Mouse (Mus musculus): ENCODE measurements around the gene Cmtm4. TPM values are rescaled to one million over a fixed set of nuclear protein-coding genes. Genes with fewer than 3 reads are reported as not detected.

Cmtm4 gene
- 0.20 TPM for polyA plus RNA-seq (2017; shearing (Covaris generic))

DNA sequence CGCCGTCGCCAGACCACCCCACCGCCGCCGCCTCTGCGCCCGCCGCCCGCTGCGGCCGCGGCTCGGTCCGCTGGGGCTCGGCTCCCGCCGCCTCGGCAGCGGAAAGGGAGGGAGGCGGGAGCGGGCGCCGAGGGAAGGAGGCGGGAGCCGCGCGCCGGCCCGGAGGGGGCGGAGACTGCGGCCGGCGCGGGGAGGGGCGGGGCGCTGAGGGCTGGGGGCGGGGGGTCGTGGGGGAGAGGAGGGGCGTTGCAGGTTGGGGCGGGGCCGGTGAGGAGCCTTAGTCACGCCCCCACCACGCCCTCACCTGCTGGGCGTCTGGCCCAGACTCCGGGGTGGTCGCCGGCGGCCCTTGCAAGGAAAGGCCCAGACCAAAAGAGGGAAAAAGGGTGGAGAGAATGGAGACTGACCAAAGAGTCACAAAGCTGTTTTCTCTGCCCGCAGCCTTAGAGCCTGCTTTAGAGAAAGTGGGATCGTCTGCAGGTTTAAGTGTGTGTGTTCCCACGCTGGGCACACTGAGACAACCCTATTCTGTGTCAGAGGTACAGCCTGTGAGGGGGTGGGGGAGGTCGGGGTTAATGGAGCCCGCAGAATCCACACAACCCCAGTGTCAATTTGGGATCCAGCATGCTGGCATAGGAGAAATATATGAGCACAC lies at the start of gene Cmtm4:
Gene Cmtm4 (minus strand): TSS at position 105 of the 655 bp plus-strand sequence.

DNA sequence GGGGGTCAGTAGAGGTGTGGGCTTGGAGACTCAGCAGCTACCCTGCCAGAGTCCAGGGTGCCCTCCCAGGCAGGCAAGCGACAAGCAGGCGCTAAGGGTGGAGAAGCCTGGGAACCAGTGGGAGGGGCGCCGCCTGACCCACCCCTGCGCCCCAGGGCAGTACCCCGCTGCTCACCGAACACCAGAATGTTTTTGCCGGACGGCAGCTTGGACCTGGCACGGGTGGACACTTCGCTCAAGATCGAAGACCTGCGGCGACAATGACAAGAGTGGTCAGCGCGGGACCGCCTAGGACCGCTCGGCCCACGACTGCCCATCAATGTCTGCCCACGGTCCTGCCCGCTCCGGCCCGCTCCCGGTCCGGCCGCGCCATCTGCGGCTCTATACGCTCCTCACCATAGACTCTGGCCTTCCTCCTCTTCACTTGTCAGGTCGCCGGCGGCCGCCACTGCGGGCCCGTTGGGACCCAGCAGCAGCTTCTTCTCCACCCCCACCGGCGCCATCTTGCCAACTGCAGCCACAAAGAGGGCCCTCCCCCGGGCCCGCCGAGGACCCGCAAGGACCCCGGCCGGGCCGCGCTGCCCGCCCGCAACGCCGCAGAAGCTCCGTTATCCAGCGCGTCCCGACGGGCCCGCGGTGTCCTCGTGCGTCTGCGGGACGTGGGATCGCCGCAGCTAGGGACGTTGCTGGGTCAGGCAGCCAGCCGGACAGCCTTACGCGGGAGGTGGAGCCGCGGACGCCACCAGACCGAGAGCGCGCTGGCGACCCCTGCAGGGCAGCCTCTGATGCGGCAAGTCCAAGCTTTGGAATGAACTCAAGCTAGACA lies 46.9 kb upstream of the Cmtm4 start, which contains the start of gene Dync1li2:
Gene Dync1li2 (minus strand): TSS at position 749 of the 826 bp plus-strand sequence.

DNA sequence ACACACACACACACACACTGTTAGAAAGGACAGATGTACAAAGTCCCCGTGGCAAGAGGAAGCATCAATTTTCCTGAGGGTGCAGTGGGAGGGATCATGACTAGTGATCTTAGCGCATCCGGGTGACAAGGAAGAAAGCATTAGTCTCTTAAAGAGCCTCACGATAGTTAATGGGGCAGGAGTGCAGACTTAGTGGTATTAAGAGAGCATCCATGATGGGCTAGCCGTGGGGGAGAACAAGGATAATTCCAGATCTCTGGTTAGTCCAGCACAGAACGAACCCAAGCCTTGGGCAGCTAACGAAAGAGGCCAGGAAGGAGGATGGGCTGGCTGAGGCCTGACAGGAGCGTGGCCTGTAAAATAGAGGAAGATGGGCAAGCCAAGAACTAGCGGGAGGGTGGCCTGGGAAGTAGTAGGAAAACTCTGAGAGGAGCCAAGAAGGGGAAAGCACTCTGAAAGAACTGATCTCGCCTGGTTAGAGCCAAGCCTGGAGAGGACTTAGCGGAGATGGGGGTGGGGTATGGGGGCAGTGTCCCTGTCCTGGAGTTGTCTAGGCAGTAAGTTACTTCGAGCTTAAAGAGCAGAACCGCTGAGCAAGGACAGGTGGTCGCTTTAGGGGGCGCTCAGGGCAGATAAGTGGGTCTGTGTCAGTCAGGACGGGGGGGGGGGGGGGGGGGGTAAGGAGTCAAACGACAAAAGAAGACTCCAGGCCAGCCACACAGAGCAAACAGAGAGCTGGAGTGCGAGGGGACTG lies 56.2 kb downstream of the Cmtm4 start, which contains the start of gene Cmtm3:
Gene Cmtm3 (plus strand): TSS at position 182 of the 754 bp plus-strand sequence.

DNA sequence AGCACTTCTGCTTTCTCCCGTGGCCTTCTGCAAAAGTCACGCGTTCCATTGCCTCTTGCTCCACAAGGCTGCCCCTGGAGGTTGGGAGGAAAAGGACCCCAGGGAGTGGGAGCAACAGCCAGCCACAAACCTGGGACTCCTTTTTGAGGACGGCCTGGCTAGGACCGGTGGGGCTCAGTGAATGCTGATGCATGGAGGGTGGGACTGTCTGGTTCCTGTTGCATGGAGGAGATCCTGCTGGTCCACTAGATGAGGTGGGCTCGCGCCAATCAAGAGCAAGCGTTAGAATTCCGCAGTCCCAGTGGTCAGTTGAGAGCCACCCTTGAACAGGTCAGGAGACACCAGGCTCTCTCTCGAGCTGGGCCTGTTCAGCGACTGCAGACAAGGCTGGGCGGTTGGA lies 73.7 kb downstream of the Cmtm4 start, which contains the start of gene Cmtm2b:
Gene Cmtm2b (plus strand): TSS at position 301 of the 400 bp plus-strand sequence.

DNA sequence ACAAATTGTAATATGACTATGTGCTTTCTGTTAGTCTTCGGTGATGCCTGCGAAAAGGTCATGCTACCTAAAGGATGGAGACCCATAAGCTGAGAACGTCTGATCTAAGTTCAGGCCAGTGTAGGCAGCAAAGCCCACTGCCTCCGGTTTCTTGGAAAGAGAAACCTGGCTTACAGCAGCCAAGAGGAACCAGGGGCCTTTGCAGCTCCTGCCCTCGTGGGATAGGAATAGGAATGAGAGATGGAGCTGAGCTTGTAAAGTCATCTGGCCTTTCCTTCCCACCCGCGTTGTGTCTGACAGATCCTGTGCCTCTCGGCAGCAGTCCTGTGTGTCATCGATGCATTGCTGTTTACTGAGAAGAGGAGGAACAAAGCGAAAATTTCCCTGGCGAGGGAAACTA lies 74.3 kb downstream of the Cmtm4 start, which contains the start of gene Gm11020:
Gene Gm11020 (plus strand): TSS at position 301 of the 400 bp plus-strand sequence.

DNA sequence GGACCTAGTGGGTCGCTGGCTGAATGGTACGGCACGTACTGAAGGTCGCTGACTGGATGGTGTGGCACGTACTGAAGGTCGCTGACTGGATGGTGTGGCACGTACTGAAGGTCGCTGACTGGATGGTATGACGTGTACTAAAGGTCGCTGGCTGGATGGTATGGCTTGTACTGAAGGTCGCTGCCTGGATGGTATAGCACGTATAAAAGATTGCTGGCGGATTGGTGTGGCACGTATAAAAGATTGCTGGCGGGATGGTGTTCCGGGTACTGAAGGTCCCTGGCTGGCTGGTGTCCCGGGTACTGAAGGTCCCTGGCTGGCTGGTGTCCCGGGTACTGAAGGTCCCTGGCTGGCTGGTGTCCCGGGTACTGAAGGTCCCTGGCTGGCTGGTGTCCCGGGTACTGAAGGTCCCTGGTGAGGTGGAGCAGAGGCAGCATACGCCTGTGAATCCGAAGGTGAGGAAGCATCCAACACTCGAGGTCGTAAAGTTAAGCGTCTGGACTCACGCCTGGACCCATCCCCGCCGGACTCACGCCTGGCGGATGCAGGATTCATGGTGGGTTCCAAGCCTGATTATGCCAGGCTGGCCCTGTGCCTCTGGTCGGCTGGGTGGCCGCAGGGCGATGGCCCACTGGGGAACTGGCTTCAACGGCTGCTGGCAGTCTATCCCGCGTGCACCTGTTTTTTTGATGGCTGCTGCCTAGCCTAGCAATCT lies 86.0 kb downstream of the Cmtm4 start, which contains the start of the genes Gm45711 and Cmtm1:
Gene Gm45711 (minus strand): TSS at position 641 of the 715 bp plus-strand sequence.
Gene Cmtm1 (minus strand): TSS at position 705 of the 715 bp plus-strand sequence.

Other genes with a start within 250 kb of the Cmtm4 start
- gene Bean1, start 225.4 kb downstream of the Cmtm4 start, polyA plus RNA-seq (2017; shearing (Covaris generic)), result not detected
- 107 TPM for gene Tk2, start 147.2 kb downstream of the Cmtm4 start, polyA plus RNA-seq (2017; shearing (Covaris generic))
- gene Cklf, start 144.9 kb downstream of the Cmtm4 start, polyA plus RNA-seq (2017; shearing (Covaris generic)), result 130 TPM
- gene Cmtm2a, start 102.6 kb downstream of the Cmtm4 start, polyA plus RNA-seq (2017; shearing (Covaris generic)), result not detected
- not detected for gene Gm45711, start 85.7 kb downstream of the Cmtm4 start, polyA plus RNA-seq (2017; shearing (Covaris generic))
- not detected for gene Cmtm1, start 85.7 kb downstream of the Cmtm4 start, polyA plus RNA-seq (2017; shearing (Covaris generic))
- not detected for gene Gm11020, start 74.2 kb downstream of the Cmtm4 start, polyA plus RNA-seq (2017; shearing (Covaris generic))
- not detected for gene Cmtm2b, start 73.6 kb downstream of the Cmtm4 start, polyA plus RNA-seq (2017; shearing (Covaris generic))
- gene Cmtm3, start 56.4 kb downstream of the Cmtm4 start, polyA plus RNA-seq (2017; shearing (Covaris generic)), result 35.3 TPM
- gene Dync1li2, start 47.2 kb upstream of the Cmtm4 start, polyA plus RNA-seq (2017; shearing (Covaris generic)), result 50.1 TPM
- 0.13 TPM for gene Terb1, start 114.1 kb upstream of the Cmtm4 start, polyA plus RNA-seq (2017; shearing (Covaris generic))
- 112 TPM for gene Nae1, start 138.8 kb upstream of the Cmtm4 start, polyA plus RNA-seq (2017; shearing (Covaris generic))
- 4.7 TPM for gene Car7, start 138.9 kb upstream of the Cmtm4 start, polyA plus RNA-seq (2017; shearing (Covaris generic))
- 8.1 TPM for gene Pdp2, start 195.6 kb upstream of the Cmtm4 start, polyA plus RNA-seq (2017; shearing (Covaris generic))
- not detected for gene Cdh16, start 228.6 kb upstream of the Cmtm4 start, polyA plus RNA-seq (2017; shearing (Covaris generic))
- 48.3 TPM for gene Rrad, start 235.5 kb upstream of the Cmtm4 start, polyA plus RNA-seq (2017; shearing (Covaris generic))
- 147 TPM for gene Ciao2b, start 246.2 kb upstream of the Cmtm4 start, polyA plus RNA-seq (2017; shearing (Covaris generic))